Mouse (Mus musculus) common myeloid progenitor, adult 5-6 weeks (primary cell): ENCODE results near the gene Gm49355. TPM values are rescaled to one million over a fixed set of nuclear protein-coding genes. Genes with fewer than 3 reads are reported as not detected.

Source experiments
- ATAC-seq: replicated peaks from 2 replicates; pipeline ENCODE4 v1.8.0; 2016; ENCODE audit warnings: low read depth, mild to moderate bottlenecking, moderate TSS enrichment, inconsistent platforms; ENCODE audit not compliant: poor library complexity, severe bottlenecking
- total RNA-seq: library from RNA; stranded (forward); fragments of 200-1000, 187-1606 nt; gene quantifications from 2 replicates; pipeline ENCODE4 v1.2.3, GENCODE M21; 2017

The Gm49355 gene
- total RNA-seq, 1 experiment from 2014 or later, result not detected

- ATAC-seq, result no peak
These were observed 58.1 kb downstream of the Gm49355 start for GRCm38 (mm10) chr14:12341789-12342457.

GRCm38 (mm10) chr14:12342458-12343131 lies 58.8 kb downstream of the Gm49355 start:
- no peak for ATAC-seq

GRCm38 (mm10) chr14:12343451-12343941 lies 59.7 kb downstream of the Gm49355 start:
- ATAC-seq, result no peak

GRCm38 (mm10) chr14:12344061-12344745 lies 60.4 kb downstream of the Gm49355 start:
- no peak for ATAC-seq

- no peak for ATAC-seq
These were observed 61.0 kb downstream of the Gm49355 start for GRCm38 (mm10) chr14:12344746-12345240.

- no peak for ATAC-seq
These were observed 61.6 kb downstream of the Gm49355 start for GRCm38 (mm10) chr14:12345241-12345921.

- no peak for ATAC-seq
These were observed 62.5 kb downstream of the Gm49355 start for GRCm38 (mm10) chr14:12346011-12346864.

GRCm38 (mm10) chr14:12346865-12347600 lies 63.3 kb downstream of the Gm49355 start:
- no peak for ATAC-seq

GRCm38 (mm10) chr14:12348089-12348488 lies 64.3 kb downstream of the Gm49355 start, which contains the start of gene Fezf2:
Gene Fezf2 (minus strand): TSS chr14:12348189.
- no peak for ATAC-seq

GRCm38 (mm10) chr14:12349334-12350090 lies 65.7 kb downstream of the Gm49355 start:
- no peak for ATAC-seq

- no peak for ATAC-seq
These were observed 66.6 kb downstream of the Gm49355 start for GRCm38 (mm10) chr14:12350271-12350916.

Other genes with a start within 250 kb of the Gm49355 start
- gene 3830406C13Rik, start 197 bp downstream of the Gm49355 start, total RNA-seq, result 40.7 and 41.8 TPM in 2 replicates
- gene Fezf2, start 64.2 kb downstream of the Gm49355 start, total RNA-seq, result not detected in 2 replicates